Mouse (Mus musculus) kidney, embryonic 14.5 days (tissue): ENCODE results near the gene Gm49721. TPM values are rescaled to one million over a fixed set of nuclear protein-coding genes. Genes with fewer than 3 reads are reported as not detected.
"Not testable (repeated sequence)": the region's sequence is repeated elsewhere in the genome, so short reads cannot be mapped to it uniquely, and the experiment has no call there.

Experiments used
- ATAC-seq: fragments of 200-750 bp; cut with Nextera tagmentation; 2 replicates; pipeline ENCODE4 v1.8.0; 2017; ENCODE audit warnings: moderate number of reproducible peaks, mild to moderate bottlenecking, moderate TSS enrichment, moderate library complexity; ENCODE audit not compliant: low FRiP score, low TSS enrichment
- H3K27ac ChIP-seq: fragments of 300-500 bp; sonication (generic); 2 replicates; pipeline ENCODE4 v1.5.1; 2014; ENCODE audit warnings: low read depth, mild to moderate bottlenecking, low read length, moderate library complexity, mixed read lengths
- H3K27me3 ChIP-seq: fragments of 300-500 bp; sonication (generic); 2 replicates; pipeline ENCODE4 v1.6.1; 2014; ENCODE audit warnings: mild to moderate bottlenecking, low read length; ENCODE audit not compliant: control insufficient read depth, insufficient read depth
- H3K36me3 ChIP-seq: fragments of 300-500 bp; sonication (generic); 2 replicates; pipeline ENCODE4 v1.6.1; 2014; ENCODE audit warnings: low read length, mixed read lengths; ENCODE audit not compliant: control insufficient read depth, insufficient read depth
- H3K4me1 ChIP-seq: fragments of 300-500 bp; sonication (generic); 2 replicates; pipeline ENCODE4 v1.6.1; 2014; ENCODE audit warnings: low read length, mixed read lengths; ENCODE audit not compliant: control insufficient read depth, insufficient read depth
- H3K4me2 ChIP-seq: fragments of 300-500 bp; sonication (generic); replicated peaks from 2 replicates; pipeline ENCODE4 v1.6.1; 2014; ENCODE audit warnings: low read depth, mild to moderate bottlenecking, low read length
- H3K4me3 ChIP-seq: fragments of 300-500 bp; sonication (generic); 2 replicates; pipeline ENCODE4 v1.5.1; 2014; ENCODE audit warnings: mild to moderate bottlenecking, low read length
- H3K9ac ChIP-seq: fragments of 300-500 bp; sonication (generic); 2 replicates; pipeline ENCODE4 v1.6.1; 2014; ENCODE audit warnings: low read depth, mild to moderate bottlenecking, low read length, moderate library complexity
- H3K9me3 ChIP-seq: fragments of 300-500 bp; sonication (generic); 2 replicates; pipeline ENCODE4 v1.6.1; 2016; ENCODE audit warnings: low read length; ENCODE audit not compliant: control insufficient read depth
- WGBS: fragments of 180-500 bp; shearing (Covaris S2); extraction: QIAGEN DNeasy Blood & Tissue Kit; methylation state at CpG from one replicate; pipeline ENCODE4 v1.1.7; 2014; 5-methylcytosine and 5-hydroxymethylcytosine counted together
- polyA plus RNA-seq: library from polyadenylated mRNA; unstranded; fragments of >200 nt; fragmentation: Nextera tagmentation; extraction: Ambion mirVana; gene quantifications from 2 replicates; pipeline ENCODE4 v1.2.1, GENCODE M21; 2014

Gm49721 gene
- polyA plus RNA-seq, 1 experiment from 2014 or later, result not detected

- not testable (repeated sequence) for H3K27ac ChIP-seq, ATAC-seq, H3K27me3 ChIP-seq, H3K4me2 ChIP-seq, H3K4me3 ChIP-seq, H3K9ac ChIP-seq, H3K9me3 ChIP-seq, H3K4me1 ChIP-seq, H3K36me3 ChIP-seq
- WGBS, result no CpG with 5 or more reads among the region's 12 CpGs
Measured at GRCm38 (mm10) chr17:7085469-7086168, 106.9 kb downstream of the Gm49721 start.

GRCm38 (mm10) chr17:7086836-7087235 is 108.1 kb downstream of the Gm49721 start:
- not testable (repeated sequence) for H3K36me3 ChIP-seq, H3K27ac ChIP-seq, H3K9me3 ChIP-seq, H3K4me3 ChIP-seq, H3K4me1 ChIP-seq, ATAC-seq, H3K27me3 ChIP-seq, H3K4me2 ChIP-seq, H3K9ac ChIP-seq
- WGBS, result 60% methylated on average over 6 of the region's 8 CpGs

Other genes starting within 250 kb of the Gm49721 start
- gene Ezr, start 196.1 kb upstream of the Gm49721 start, polyA plus RNA-seq, result 96.7 and 158 TPM in 2 replicates
- 38.6 and 45.0 TPM in 2 replicates for gene Rsph3b, start 30.2 kb upstream of the Gm49721 start, polyA plus RNA-seq
- 59.9 and 80.2 TPM in 2 replicates for gene Tagap1, start 17.7 kb upstream of the Gm49721 start, polyA plus RNA-seq
- 256 and 257 TPM in 2 replicates for gene Rnaset2b, start 8.3 kb upstream of the Gm49721 start, polyA plus RNA-seq
- gene Gm1604a, start 46.7 kb downstream of the Gm49721 start, polyA plus RNA-seq, result not detected in 2 replicates
- 18.3 and 30.7 TPM in 2 replicates for gene Rps6ka2, start 191.2 kb downstream of the Gm49721 start, polyA plus RNA-seq